Mouse (Mus musculus) adrenal gland, postnatal 25 days (tissue): ENCODE measurements around the gene Nucks1. TPM values are rescaled to one million over a fixed set of nuclear protein-coding genes. Genes with fewer than 3 reads are reported as not detected.

Experiments
- DNase-seq: peaks from one replicate; pipeline ENCODE4 v3.0.0; 2021; ENCODE audit warnings: mixed read lengths
- total RNA-seq: library from RNA; stranded (reverse); gene quantifications from 2 replicates; pipeline ENCODE4 v1.2.3, GENCODE M21; 2021

Nucks1 gene
- total RNA-seq, 1 experiment from 2014 or later: 137 TPM

GRCm38 (mm10) chr1:131967336-131967735, 57.0 kb downstream of the Nucks1 start:
- no peak for DNase-seq

GRCm38 (mm10) chr1:131968556-131968955, 58.2 kb downstream of the Nucks1 start:
- no peak for DNase-seq

- no peak for DNase-seq
Measured at GRCm38 (mm10) chr1:131968983-131969382, 58.6 kb downstream of the Nucks1 start.

GRCm38 (mm10) chr1:131969825-131970224, 59.5 kb downstream of the Nucks1 start:
- DNase-seq: no peak

GRCm38 (mm10) chr1:131970322-131970660, 60.0 kb downstream of the Nucks1 start:
- no peak for DNase-seq

GRCm38 (mm10) chr1:131970661-131971520, 60.6 kb downstream of the Nucks1 start:
- DNase-seq: no peak

- no peak for DNase-seq
Measured at GRCm38 (mm10) chr1:131971771-131972497, 61.6 kb downstream of the Nucks1 start.

- DNase-seq: no peak
Measured at GRCm38 (mm10) chr1:131972498-131973334, 62.4 kb downstream of the Nucks1 start.

GRCm38 (mm10) chr1:131973991-131974390, 63.7 kb downstream of the Nucks1 start:
- no peak for DNase-seq

GRCm38 (mm10) chr1:131976886-131977285, 66.6 kb downstream of the Nucks1 start:
- DNase-seq: no peak

- no peak for DNase-seq
Measured at GRCm38 (mm10) chr1:131980471-131980870, 70.1 kb downstream of the Nucks1 start.

- DNase-seq: peak; percentile 77
Measured at GRCm38 (mm10) chr1:131981378-131982013, 71.2 kb downstream of the Nucks1 start.

- DNase-seq: peak; percentile 83
Measured at GRCm38 (mm10) chr1:131982907-131983306, 72.6 kb downstream of the Nucks1 start.

GRCm38 (mm10) chr1:131983806-131984205, 73.5 kb downstream of the Nucks1 start:
- no peak for DNase-seq

Other genes starting within 250 kb of the Nucks1 start
- 5.0 and 5.4 TPM in 2 replicates for gene Rab7b, start 221.8 kb upstream of the Nucks1 start, total RNA-seq
- 0.18 TPM in 1 of 2 replicates, not detected in the other for gene Slc26a9, start 166.5 kb upstream of the Nucks1 start, total RNA-seq
- gene Pm20d1, start 113.2 kb upstream of the Nucks1 start, total RNA-seq: 14.9 and 15.5 TPM in 2 replicates
- gene Slc41a1, start 83.0 kb upstream of the Nucks1 start, total RNA-seq: 60.7 and 74.8 TPM in 2 replicates
- gene Rab29, start 43.3 kb upstream of the Nucks1 start, total RNA-seq: 15.9 and 21.3 TPM in 2 replicates
- 12.6 and 15.5 TPM in 2 replicates for gene Slc45a3, start 52.4 kb downstream of the Nucks1 start, total RNA-seq
- 100 and 117 TPM in 2 replicates for gene Elk4, start 97.1 kb downstream of the Nucks1 start, total RNA-seq
- 29.5 and 29.9 TPM in 2 replicates for gene Mfsd4a, start 157.5 kb downstream of the Nucks1 start, total RNA-seq
- gene Cdk18, start 229.2 kb downstream of the Nucks1 start, total RNA-seq: 16.5 and 18.0 TPM in 2 replicates